Mouse (Mus musculus): Measurements from ENCODE around the gene Clpb.
A peak's percentile ranks its signal among the peaks of the same experiment; 100 is the strongest.

Gene Clpb

GRCm38 (mm10) chr7:101726980-101727379, 63.5 kb downstream of the Clpb start:
- no peak for DNase-seq (ENCODE audit: low read depth)

- DNase-seq (ENCODE audit: low read depth) = no peak
These were observed 68.7 kb downstream of the Clpb start for GRCm38 (mm10) chr7:101732096-101732495.

GRCm38 (mm10) chr7:101733042-101733441, 69.6 kb downstream of the Clpb start:
- DNase-seq (ENCODE audit: low read depth) = no peak

- no peak for DNase-seq (ENCODE audit: low read depth)
These were observed 71.9 kb downstream of the Clpb start for GRCm38 (mm10) chr7:101735297-101735696.

- no peak for DNase-seq (ENCODE audit: low read depth)
These were observed 74.3 kb downstream of the Clpb start for GRCm38 (mm10) chr7:101737735-101738134.

- no peak for DNase-seq (ENCODE audit: low read depth)
These were observed 76.2 kb downstream of the Clpb start for GRCm38 (mm10) chr7:101739602-101740001.

GRCm38 (mm10) chr7:101743487-101743886, 80.1 kb downstream of the Clpb start:
- DNase-seq (ENCODE audit: low read depth) = no peak

GRCm38 (mm10) chr7:101746559-101747334, 83.3 kb downstream of the Clpb start:
- DNase-seq (ENCODE audit: low read depth) = no peak

- DNase-seq (ENCODE audit: low read depth) = no peak
These were observed 86.8 kb downstream of the Clpb start for GRCm38 (mm10) chr7:101750268-101750667.

- no peak for DNase-seq (ENCODE audit: low read depth)
These were observed 88.9 kb downstream of the Clpb start for GRCm38 (mm10) chr7:101752346-101752745.

GRCm38 (mm10) chr7:101753492-101753891, 90.1 kb downstream of the Clpb start:
- no peak for DNase-seq (ENCODE audit: low read depth)

GRCm38 (mm10) chr7:101754416-101754815, 91.0 kb downstream of the Clpb start:
- DNase-seq (ENCODE audit: low read depth) = no peak

- no peak for DNase-seq (ENCODE audit: low read depth)
These were observed 91.9 kb downstream of the Clpb start for GRCm38 (mm10) chr7:101755301-101755700.

- DNase-seq (ENCODE audit: low read depth) = peak; percentile 34
These were observed 98.7 kb downstream of the Clpb start for GRCm38 (mm10) chr7:101761899-101762780.

GRCm38 (mm10) chr7:101767335-101767907, 104.0 kb downstream of the Clpb start:
- DNase-seq (ENCODE audit: low read depth) = no peak

GRCm38 (mm10) chr7:101770051-101770450, 106.6 kb downstream of the Clpb start:
- no peak for DNase-seq (ENCODE audit: low read depth)

- no peak for DNase-seq (ENCODE audit: low read depth)
These were observed 108.2 kb downstream of the Clpb start for GRCm38 (mm10) chr7:101771604-101772003.

GRCm38 (mm10) chr7:101772687-101773086, 109.3 kb downstream of the Clpb start:
- no peak for DNase-seq (ENCODE audit: low read depth)

GRCm38 (mm10) chr7:101777053-101777452, 113.6 kb downstream of the Clpb start:
- peak; percentile 64 for DNase-seq (ENCODE audit: low read depth)

- no peak for DNase-seq (ENCODE audit: low read depth)
These were observed 154.5 kb downstream of the Clpb start, which contains the start of gene Phox2a for GRCm38 (mm10) chr7:101817861-101818401. TSS of gene Phox2a (plus strand) at chr7:101818313.

GRCm38 (mm10) chr7:101820295-101821030, 157.0 kb downstream of the Clpb start:
- no peak for DNase-seq (ENCODE audit: low read depth)

Measured in 416B (cell line).